Mouse (Mus musculus) adrenal gland, postnatal 36 days (tissue): ENCODE data around the gene Gm6583. TPM values are rescaled to one million over a fixed set of nuclear protein-coding genes. Genes with fewer than 3 reads are reported as not detected.

Experiments
- DNase-seq, 2 experiments: peaks; one replicate each; pipeline ENCODE4 v3.0.0; 2021; ENCODE audit warnings: mixed read lengths in 1 of 2
- total RNA-seq, 2 experiments: library from RNA; stranded (reverse); gene quantifications; 2 replicates each; pipeline ENCODE4 v1.2.3; 2021

Gene Gm6583
- total RNA-seq, 2 experiments from 2014 or later = not detected

DNA sequence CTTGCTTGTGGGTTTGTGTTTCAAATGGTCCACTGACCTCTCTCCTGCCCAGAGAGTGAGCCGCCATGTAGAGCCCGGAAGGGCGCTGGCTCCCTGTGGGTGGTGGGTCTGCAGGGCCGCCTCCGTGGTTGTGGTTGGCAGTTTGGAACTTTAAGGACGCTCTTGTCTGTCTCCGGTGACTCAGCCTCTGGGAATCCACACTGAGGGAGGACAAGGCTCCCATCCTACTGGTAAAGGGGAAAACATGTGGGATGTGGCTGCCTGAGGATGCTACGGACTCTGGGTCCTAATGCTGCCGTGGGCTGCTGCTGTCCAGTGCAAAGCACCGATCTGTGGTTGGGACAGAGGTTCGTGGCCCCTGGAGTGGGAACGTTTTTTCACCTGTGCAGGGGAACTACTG lies 12.1 kb upstream of the Gm6583 start:
- no peak for DNase-seq

DNA sequence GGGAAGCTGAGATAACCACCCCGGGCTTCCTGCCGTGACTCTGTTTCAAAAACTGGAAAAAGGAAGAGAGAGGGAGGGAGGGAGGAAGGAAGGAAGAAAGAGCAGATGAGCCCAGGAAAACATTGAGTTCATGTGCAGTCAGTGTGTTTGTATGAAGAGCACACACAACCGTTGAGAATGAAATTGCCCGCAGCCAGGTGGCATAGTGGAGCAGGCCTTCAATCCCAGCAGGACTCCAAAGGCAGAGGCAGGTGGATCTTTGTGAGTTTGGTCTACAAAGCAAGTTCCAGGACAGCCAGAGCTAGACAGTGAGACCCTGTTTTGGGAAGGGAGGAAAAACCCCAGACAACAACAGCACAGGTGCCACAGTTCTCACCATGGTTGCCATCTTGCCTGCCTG lies 11.5 kb upstream of the Gm6583 start:
- no peak for DNase-seq

- no peak for DNase-seq
These were observed 11.0 kb upstream of the Gm6583 start for GRCm38 (mm10) chr5:112366879-112367278.

GRCm38 (mm10) chr5:112364184-112364797 lies 8.5 kb upstream of the Gm6583 start:
- DNase-seq = no peak

- no peak for DNase-seq
These were observed 4.2 kb upstream of the Gm6583 start for GRCm38 (mm10) chr5:112360077-112360476.

GRCm38 (mm10) chr5:112359520-112359919 lies 3.7 kb upstream of the Gm6583 start:
- DNase-seq = no peak

DNA sequence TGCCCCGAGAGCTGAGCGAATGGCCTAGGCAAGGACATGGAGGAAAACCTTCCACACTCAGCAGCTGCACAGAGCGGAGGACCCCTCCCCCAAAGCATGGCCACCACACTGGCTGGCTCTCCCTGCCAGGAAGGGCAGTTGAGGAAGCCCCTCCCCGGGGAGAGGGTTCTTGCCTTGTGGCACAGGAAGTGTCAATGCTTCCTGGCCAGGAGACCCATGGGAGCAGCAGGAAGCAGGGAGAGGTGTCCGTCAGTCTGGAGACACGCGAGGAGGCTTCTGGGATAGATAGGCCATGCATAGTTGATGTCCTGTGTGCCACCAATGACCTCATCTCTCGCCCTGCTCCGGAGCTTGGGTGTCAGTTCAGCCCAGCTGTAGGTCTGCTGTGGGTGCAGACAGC lies 489 bp upstream of the Gm6583 start:
- peak; percentile 11 to 43 for DNase-seq

GRCm38 (mm10) chr5:112355493-112355892 lies 340 bp downstream of the Gm6583 start:
- no peak for DNase-seq

DNA sequence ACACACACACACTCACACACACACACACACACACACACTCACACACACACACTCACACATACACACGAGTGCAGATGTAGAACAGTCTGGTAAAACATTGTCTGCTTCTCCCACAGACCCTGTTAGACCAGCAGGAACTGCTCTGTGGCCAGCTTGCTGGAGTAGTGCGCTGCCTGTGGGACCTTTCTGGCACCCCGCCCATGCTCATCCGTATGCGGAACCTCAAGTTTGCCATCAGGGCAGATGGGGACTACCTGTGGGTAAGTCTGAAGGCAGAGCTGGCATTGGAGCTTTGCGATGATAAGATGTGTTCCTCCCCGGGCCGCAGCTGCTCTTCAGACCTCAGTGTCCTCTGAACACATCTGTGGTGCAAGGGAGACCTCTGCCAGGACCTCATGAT lies 6.7 kb downstream of the Gm6583 start:
- no peak for DNase-seq

GRCm38 (mm10) chr5:112346211-112346965 lies 9.4 kb downstream of the Gm6583 start:
- no peak for DNase-seq

GRCm38 (mm10) chr5:112344092-112344960 lies 11.5 kb downstream of the Gm6583 start:
- DNase-seq = no peak

- DNase-seq = no peak
These were observed 12.6 kb downstream of the Gm6583 start for GRCm38 (mm10) chr5:112343205-112343595.

GRCm38 (mm10) chr5:112342463-112343204 lies 13.2 kb downstream of the Gm6583 start, which contains the start of the genes Srrd and Hps4:
Srrd (minus strand) TSS chr5:112343040.
Hps4 (plus strand) TSS chr5:112343083.
- DNase-seq = peak; percentile 91 to 92

DNA sequence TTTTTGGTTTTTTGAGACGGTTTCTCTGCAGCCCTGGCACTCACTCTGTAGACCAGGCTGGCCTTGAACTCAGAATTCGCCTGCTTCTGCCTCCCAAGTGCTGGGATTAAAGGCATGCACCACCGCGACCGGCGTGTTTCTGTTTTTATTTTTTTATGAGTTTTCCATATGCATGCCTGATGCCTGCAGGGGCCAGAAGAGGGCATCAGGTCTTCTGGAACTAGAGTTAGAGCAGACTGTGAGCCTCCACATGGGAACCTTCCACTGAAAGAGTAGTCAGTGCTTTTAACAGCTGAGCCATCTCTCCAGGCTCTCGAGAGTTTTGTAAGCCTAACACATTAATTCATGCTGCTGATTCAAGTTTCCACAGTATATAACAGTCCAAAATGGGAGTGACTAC lies 16.6 kb downstream of the Gm6583 start:
- no peak for DNase-seq

DNA sequence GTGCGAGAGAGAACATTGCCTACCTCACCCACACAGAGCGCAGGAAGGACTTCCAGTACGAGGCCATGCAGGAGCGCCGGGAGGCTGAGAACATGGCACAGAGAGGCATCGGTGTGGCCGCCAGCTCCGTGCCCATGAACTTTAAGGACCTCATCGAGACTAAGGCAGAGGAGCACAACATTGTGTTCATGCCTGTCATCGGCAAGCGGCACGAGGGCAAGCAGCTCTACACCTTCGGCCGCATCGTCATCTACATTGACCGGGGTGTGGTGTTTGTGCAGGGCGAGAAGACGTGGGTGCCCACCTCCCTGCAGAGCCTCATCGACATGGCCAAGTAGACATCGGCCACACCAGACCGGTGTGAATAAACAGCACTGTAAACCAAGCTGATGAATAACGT lies 18.8 kb downstream of the Gm6583 start:
- DNase-seq = no peak

GRCm38 (mm10) chr5:112335473-112335872 lies 20.4 kb downstream of the Gm6583 start:
- DNase-seq = peak; percentile 65 to 75

DNA sequence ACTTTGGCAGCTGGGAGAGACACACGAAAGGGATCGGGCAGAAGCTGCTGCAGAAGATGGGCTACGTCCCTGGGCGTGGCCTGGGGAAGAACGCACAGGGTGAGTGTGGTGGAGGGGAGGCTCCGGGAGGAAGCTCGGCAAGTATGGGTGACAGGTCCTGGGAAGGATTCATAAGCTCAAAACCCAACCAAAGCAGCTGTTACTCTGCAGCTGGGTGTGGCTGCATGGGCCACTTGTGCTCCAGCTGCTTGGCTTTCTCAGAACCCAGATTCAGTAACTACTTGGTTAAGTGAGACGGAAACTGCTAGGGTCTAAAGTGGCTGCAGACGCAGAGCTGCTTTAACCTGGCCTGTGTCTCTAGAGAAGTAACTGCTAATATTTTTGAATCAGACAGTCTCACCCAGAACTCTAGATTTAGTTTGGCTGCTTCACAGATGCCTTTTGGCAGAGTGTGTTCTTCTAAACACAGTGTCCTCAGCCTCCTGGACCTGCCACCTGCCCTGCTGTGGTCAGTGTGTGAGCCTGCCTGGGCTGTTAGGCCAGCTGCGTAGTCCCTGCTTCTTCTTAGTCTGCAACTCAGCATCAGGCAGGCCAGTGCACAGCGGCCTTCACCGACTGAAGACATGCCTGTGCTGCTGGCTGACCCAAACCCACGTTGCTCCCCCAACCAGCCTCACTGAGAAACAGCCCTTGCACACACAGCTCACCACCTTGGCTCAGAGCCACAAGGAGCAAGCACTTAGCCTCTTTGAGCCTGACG lies 25.8 kb downstream of the Gm6583 start:
- no peak for DNase-seq

DNA sequence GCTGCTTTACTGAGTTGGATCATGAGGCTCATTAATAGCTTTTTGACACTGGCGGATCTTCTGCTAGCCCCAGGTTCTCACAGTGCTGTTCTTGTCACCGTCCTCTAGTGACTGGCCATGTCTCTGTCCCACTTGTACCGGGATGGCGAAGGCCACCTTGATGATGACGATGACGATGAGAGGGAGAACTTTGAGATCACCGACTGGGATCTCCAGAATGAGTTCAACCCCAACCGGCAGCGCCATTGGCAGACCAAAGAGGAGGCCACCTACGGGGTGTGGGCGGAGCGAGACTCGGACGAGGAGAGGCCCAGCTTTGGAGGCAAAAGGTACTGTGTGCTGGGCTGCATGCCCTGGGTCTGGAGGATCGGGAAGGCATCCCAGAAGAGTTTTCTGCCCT lies 28.0 kb downstream of the Gm6583 start:
- DNase-seq = no peak

- DNase-seq = no peak
These were observed 29.3 kb downstream of the Gm6583 start for GRCm38 (mm10) chr5:112326446-112327009.

DNA sequence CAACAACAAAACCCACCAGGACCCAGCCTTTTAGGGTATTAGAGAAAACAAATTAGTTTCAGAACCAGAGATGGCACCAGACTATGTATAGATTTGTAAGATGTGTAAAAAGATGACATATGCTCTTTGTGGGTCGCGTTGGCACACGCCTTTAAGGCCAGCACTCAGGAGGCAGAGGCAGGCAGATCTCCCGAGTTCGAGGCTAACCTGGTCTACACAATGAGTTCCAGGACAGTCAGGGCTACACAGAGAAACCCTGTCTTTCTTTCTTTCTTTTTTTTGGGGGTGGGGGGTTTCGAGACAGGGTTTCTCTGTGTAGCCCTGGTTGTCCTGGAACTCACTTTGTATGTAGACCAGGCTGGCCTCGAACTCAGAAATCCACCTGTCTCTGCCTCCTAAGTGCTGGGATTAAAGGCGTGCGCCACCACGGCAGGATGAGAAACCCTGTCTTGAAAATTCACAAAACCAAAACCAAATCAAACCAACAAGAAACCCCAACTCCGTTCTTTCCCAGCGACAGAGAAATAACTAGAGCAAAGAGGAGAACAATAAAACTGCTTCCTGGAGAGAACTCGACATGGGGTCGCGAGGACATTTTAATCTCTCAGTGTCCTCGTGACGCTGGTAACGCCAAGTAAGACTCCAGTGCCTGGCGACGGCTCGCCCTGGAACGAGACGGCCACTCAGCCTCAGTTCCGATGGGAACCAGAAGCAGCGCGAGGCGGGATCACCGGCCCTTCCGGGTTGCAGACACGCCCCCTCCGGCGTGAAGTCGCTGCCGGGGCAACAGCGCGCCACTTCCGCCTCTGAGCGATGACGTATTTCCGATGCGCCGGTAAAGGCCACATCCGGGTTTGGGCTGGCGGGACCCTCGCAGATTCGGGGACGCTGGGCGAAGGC lies 30.0 kb downstream of the Gm6583 start, which contains the start of gene Tfip11:
Gene Tfip11, plus strand, starts transcription at position 813 of the 900 bp plus-strand sequence.
- DNase-seq = peak; percentile 97
